Mouse (Mus musculus) lung, embryonic 15.5 days (tissue): Measurements from ENCODE around the gene Stim1. TPM values are rescaled to one million over a fixed set of nuclear protein-coding genes. Genes with fewer than 3 reads are reported as not detected.

Experiments
- ATAC-seq: fragments of 200-750 bp; cut with Nextera tagmentation; 2 replicates; pipeline ENCODE4 v1.8.0; 2017; ENCODE audit warnings: moderate number of reproducible peaks, borderline replicate concordance; ENCODE audit not compliant: low FRiP score, low TSS enrichment; ENCODE audit errors: extremely low read depth
- H3K27ac ChIP-seq: fragments of 300-500 bp; sonication (generic); 2 replicates; pipeline ENCODE4 v1.5.1; 2015; ENCODE audit warnings: moderate library complexity, mild to moderate bottlenecking, inconsistent platforms
- H3K27me3 ChIP-seq: fragments of 300-500 bp; sonication (generic); 2 replicates; pipeline ENCODE4 v1.6.1; 2015; ENCODE audit warnings: inconsistent platforms
- H3K36me3 ChIP-seq: fragments of 300-500 bp; sonication (generic); 2 replicates; pipeline ENCODE4 v1.6.1; 2015; ENCODE audit warnings: inconsistent platforms
- H3K4me1 ChIP-seq: fragments of 300-500 bp; sonication (generic); 2 replicates; pipeline ENCODE4 v1.6.1; 2015; ENCODE audit warnings: inconsistent platforms
- H3K4me2 ChIP-seq: fragments of 300-500 bp; sonication (generic); 2 replicates; pipeline ENCODE4 v1.6.1; 2015; ENCODE audit warnings: inconsistent platforms, mild to moderate bottlenecking, moderate library complexity
- H3K4me3 ChIP-seq: fragments of 300-500 bp; sonication (generic); 2 replicates; pipeline ENCODE4 v1.5.1; 2015; ENCODE audit warnings: mild to moderate bottlenecking, inconsistent platforms
- H3K9ac ChIP-seq: fragments of 300-500 bp; sonication (generic); 2 replicates; pipeline ENCODE4 v1.6.1; 2015; ENCODE audit warnings: inconsistent platforms
- H3K9me3 ChIP-seq: fragments of 300-500 bp; sonication (generic); 2 replicates; pipeline ENCODE4 v1.6.1; 2016; ENCODE audit warnings: inconsistent platforms
- WGBS: fragments of 180-500 bp; shearing (Covaris S2); methylation state at CpG from one replicate; pipeline ENCODE4 v1.1.7; 2015; 5-methylcytosine and 5-hydroxymethylcytosine counted together
- polyA plus RNA-seq: library from polyadenylated mRNA; unstranded; fragments of >200 nt; fragmentation: Nextera tagmentation; extraction: Ambion mirVana; gene quantifications from 2 replicates; pipeline ENCODE4 v1.2.1, GENCODE M21; 2015

Gene Stim1
- polyA plus RNA-seq, 1 experiment from 2014 or later: 20.1 TPM

GRCm38 (mm10) chr7:102312840-102313534 lies 45.4 kb downstream of the Stim1 start:
- Histone ChIP-seq H3K9me3 (no peaks in the 10 kb centered on the region), H3K27me3 (no peaks in the 10 kb centered on the region), H3K4me1 (no peaks in the 10 kb centered on the region), H3K36me3 (no peaks in the 10 kb centered on the region), H3K9ac (no peak overlapping the region), H3K4me3 (no peak overlapping the region), H3K27ac (no peak overlapping the region), H3K4me2 (no peak overlapping the region)
- ATAC-seq: no peak
- WGBS: 70% methylated on average over 4 of the region's 4 CpGs

- no peaks in the 10 kb centered on the region for H3K36me3 ChIP-seq
- no peaks in the 10 kb centered on the region for H3K27me3 ChIP-seq
- H3K27ac ChIP-seq: no peak overlapping the region
- H3K4me1 ChIP-seq: no peaks in the 10 kb centered on the region
- no peaks in the 10 kb centered on the region for H3K9me3 ChIP-seq
- H3K4me2 ChIP-seq: no peak overlapping the region
- H3K9ac ChIP-seq: no peak overlapping the region
- no peak overlapping the region for H3K4me3 ChIP-seq
- WGBS: 60% methylated on average over 2 of the region's 2 CpGs
- no peak for ATAC-seq
Observed at GRCm38 (mm10) chr7:102313535-102313863, 45.9 kb downstream of the Stim1 start.

GRCm38 (mm10) chr7:102314107-102314506 lies 46.5 kb downstream of the Stim1 start:
- H3K9me3 ChIP-seq: no peaks in the 10 kb centered on the region
- H3K4me2 ChIP-seq: no peak overlapping the region
- 44% methylated on average over 1 of the region's 1 CpGs for WGBS
- no peaks in the 10 kb centered on the region for H3K27me3 ChIP-seq
- H3K4me1 ChIP-seq: no peaks in the 10 kb centered on the region
- H3K36me3 ChIP-seq: no peaks in the 10 kb centered on the region
- H3K27ac ChIP-seq: no peak overlapping the region
- H3K9ac ChIP-seq: no peak overlapping the region
- no peak for ATAC-seq
- no peak overlapping the region for H3K4me3 ChIP-seq

GRCm38 (mm10) chr7:102314908-102315307 lies 47.3 kb downstream of the Stim1 start:
- H3K27me3 ChIP-seq: no peaks in the 10 kb centered on the region
- no peaks in the 10 kb centered on the region for H3K36me3 ChIP-seq
- no peaks in the 10 kb centered on the region for H3K9me3 ChIP-seq
- no peak overlapping the region for H3K27ac ChIP-seq
- H3K4me1 ChIP-seq: no peaks in the 10 kb centered on the region
- ATAC-seq: no peak
- H3K9ac ChIP-seq: no peak overlapping the region
- H3K4me2 ChIP-seq: no peak overlapping the region
- no peak overlapping the region for H3K4me3 ChIP-seq

- Histone ChIP-seq H3K4me2 (no peak overlapping the region), H3K36me3 (no peaks in the 10 kb centered on the region), H3K9ac (no peak overlapping the region), H3K4me1 (no peaks in the 10 kb centered on the region), H3K27ac (no peak overlapping the region), H3K9me3 (no peaks in the 10 kb centered on the region), H3K4me3 (no peak overlapping the region), H3K27me3 (no peaks in the 10 kb centered on the region)
- 27% methylated on average over 7 of the region's 7 CpGs for WGBS
- ATAC-seq: no peak
Observed at GRCm38 (mm10) chr7:102315435-102315834, 47.8 kb downstream of the Stim1 start.

GRCm38 (mm10) chr7:102317583-102318168 lies 50.1 kb downstream of the Stim1 start:
- no peak overlapping the region for H3K4me2 ChIP-seq
- H3K36me3 ChIP-seq: no peaks in the 10 kb centered on the region
- no peaks in the 10 kb centered on the region for H3K27me3 ChIP-seq
- no peak overlapping the region for H3K27ac ChIP-seq
- H3K9ac ChIP-seq: no peak overlapping the region
- no peaks in the 10 kb centered on the region for H3K4me1 ChIP-seq
- no peak for ATAC-seq
- H3K9me3 ChIP-seq: no peaks in the 10 kb centered on the region
- 75% methylated on average over 3 of the region's 3 CpGs for WGBS
- no peak overlapping the region for H3K4me3 ChIP-seq

GRCm38 (mm10) chr7:102322137-102322536 lies 54.5 kb downstream of the Stim1 start:
- no peak overlapping the region for H3K9ac ChIP-seq
- 76% methylated on average over 5 of the region's 5 CpGs for WGBS
- H3K4me2 ChIP-seq: no peak overlapping the region

GRCm38 (mm10) chr7:102326323-102326722 lies 58.7 kb downstream of the Stim1 start:
- ATAC-seq: no peak
- no peaks in the 10 kb centered on the region for H3K4me1 ChIP-seq
- no peaks in the 10 kb centered on the region for H3K9me3 ChIP-seq
- no peak overlapping the region for H3K9ac ChIP-seq
- H3K4me2 ChIP-seq: no peak overlapping the region
- H3K27ac ChIP-seq: no peak overlapping the region
- H3K27me3 ChIP-seq: no peaks in the 10 kb centered on the region
- no peaks in the 10 kb centered on the region for H3K36me3 ChIP-seq
- no peak overlapping the region for H3K4me3 ChIP-seq

More at GRCm38 (mm10) chr7:102322137-102322536, 54.5 kb downstream of the Stim1 start:
- H3K4me3 ChIP-seq: no peak overlapping the region
- H3K27me3 ChIP-seq: no peaks in the 10 kb centered on the region
- H3K36me3 ChIP-seq: no peaks in the 10 kb centered on the region
- ATAC-seq: no peak
- no peak overlapping the region for H3K27ac ChIP-seq
- H3K4me1 ChIP-seq: no peaks in the 10 kb centered on the region
- no peaks in the 10 kb centered on the region for H3K9me3 ChIP-seq

- Histone ChIP-seq H3K27me3 (no peaks in the 10 kb centered on the region), H3K4me1 (no peaks in the 10 kb centered on the region), H3K4me2 (no peak overlapping the region), H3K9ac (no peak overlapping the region), H3K27ac (no peak overlapping the region), H3K36me3 (no peaks in the 10 kb centered on the region), H3K4me3 (no peak overlapping the region), H3K9me3 (no peaks in the 10 kb centered on the region)
- 85% methylated on average over 5 of the region's 5 CpGs for WGBS
- no peak for ATAC-seq
Observed at GRCm38 (mm10) chr7:102330270-102330669, 62.7 kb downstream of the Stim1 start.

GRCm38 (mm10) chr7:102331476-102331875 lies 63.9 kb downstream of the Stim1 start:
- no peaks in the 10 kb centered on the region for H3K36me3 ChIP-seq
- no peaks in the 10 kb centered on the region for H3K4me1 ChIP-seq
- no peaks in the 10 kb centered on the region for H3K27me3 ChIP-seq
- H3K4me3 ChIP-seq: no peak overlapping the region
- ATAC-seq: no peak
- no peaks in the 10 kb centered on the region for H3K9me3 ChIP-seq
- H3K4me2 ChIP-seq: no peak overlapping the region
- H3K9ac ChIP-seq: no peak overlapping the region
- 54% methylated on average over 3 of the region's 3 CpGs for WGBS
- H3K27ac ChIP-seq: no peak overlapping the region

GRCm38 (mm10) chr7:102333741-102334140 lies 66.1 kb downstream of the Stim1 start:
- H3K27ac ChIP-seq: no peak overlapping the region
- H3K27me3 ChIP-seq: no peaks in the 10 kb centered on the region
- H3K4me3 ChIP-seq: no peak overlapping the region
- no peak overlapping the region for H3K4me2 ChIP-seq
- H3K9ac ChIP-seq: no peak overlapping the region
- WGBS: 45% methylated on average over 4 of the region's 4 CpGs
- ATAC-seq: no peak
- H3K4me1 ChIP-seq: peaks cover 7% of the 10 kb centered on the region
- H3K9me3 ChIP-seq: no peaks in the 10 kb centered on the region
- no peaks in the 10 kb centered on the region for H3K36me3 ChIP-seq

- H3K9ac ChIP-seq: no peak overlapping the region
- peaks cover 7% of the 10 kb centered on the region for H3K4me1 ChIP-seq
- WGBS: 92% methylated on average over 5 of the region's 5 CpGs
- H3K4me2 ChIP-seq: no peak overlapping the region
- H3K27ac ChIP-seq: 0 out of 2 replicates have a peak overlapping the region, but pooled peaks have one; percentile 29
- no peaks in the 10 kb centered on the region for H3K9me3 ChIP-seq
- ATAC-seq: no peak
- no peaks in the 10 kb centered on the region for H3K36me3 ChIP-seq
- H3K27me3 ChIP-seq: no peaks in the 10 kb centered on the region
- no peak overlapping the region for H3K4me3 ChIP-seq
Observed at GRCm38 (mm10) chr7:102337326-102337725, 69.7 kb downstream of the Stim1 start.
